Mouse (Mus musculus) heart, adult 9 months (tissue): ENCODE data around the gene Psme3.
"Not testable (repeated sequence)": the region's sequence is repeated elsewhere in the genome, so short reads cannot be mapped to it uniquely, and the experiment has no call there.

ENCODE experiments used
- DNase-seq, 2 experiments: peaks; one replicate each; pipeline ENCODE4 v3.0.0; 2022; ENCODE audit warnings: low spot score in 2 of 2

Psme3 gene

GRCm38 (mm10) chr11:101312150-101312549 is 3.9 kb upstream of the Psme3 start:
- no peak for DNase-seq

DNA sequence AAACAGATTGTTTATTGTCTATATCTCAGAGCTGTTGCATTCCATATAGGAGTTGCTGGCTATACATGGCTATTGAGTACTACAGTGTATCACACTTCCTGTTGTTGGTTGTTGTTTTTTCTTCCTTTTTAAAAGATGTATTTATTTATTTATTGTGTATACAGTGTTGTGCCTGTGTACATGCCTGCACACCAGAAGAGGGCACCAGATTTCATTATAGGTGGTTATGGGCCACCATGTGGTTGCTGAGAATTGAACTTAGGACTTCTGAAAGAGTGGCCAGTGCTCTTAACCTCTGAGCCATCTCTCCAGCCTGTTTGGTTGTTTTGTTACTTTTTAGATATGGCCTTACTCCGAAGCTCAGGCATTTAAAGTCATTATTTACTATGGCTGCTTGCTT is 1.4 kb upstream of the Psme3 start:
- DNase-seq, result no peak

GRCm38 (mm10) chr11:101315082-101315650 is 847 bp upstream of the Psme3 start:
- no peak for DNase-seq

DNA sequence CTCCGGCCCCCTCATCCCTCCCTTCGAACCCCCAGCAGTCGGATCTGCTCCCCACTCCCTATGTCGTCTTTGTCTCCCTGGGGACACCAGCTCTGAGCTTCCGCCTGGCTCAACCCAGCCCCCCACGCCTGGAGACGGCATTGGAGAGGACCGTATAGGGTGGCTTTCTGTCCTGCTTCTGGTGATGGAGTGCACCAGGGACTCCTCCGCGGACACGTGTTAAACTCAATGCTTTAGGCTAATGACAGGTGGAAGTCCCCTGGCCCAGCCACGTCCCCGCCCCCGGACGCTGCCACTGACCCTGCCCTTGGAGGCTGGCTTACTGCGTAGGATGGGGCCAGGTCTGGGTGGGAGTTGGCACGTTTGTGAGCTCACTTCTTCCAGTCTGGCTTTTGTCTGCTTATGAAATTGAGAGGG is 496 bp downstream of the Psme3 start:
- no peak for DNase-seq

- DNase-seq, result peak in 1 of 2 experiments; percentile 63
Observed at GRCm38 (mm10) chr11:101323609-101324008, 7.6 kb downstream of the Psme3 start.

DNA sequence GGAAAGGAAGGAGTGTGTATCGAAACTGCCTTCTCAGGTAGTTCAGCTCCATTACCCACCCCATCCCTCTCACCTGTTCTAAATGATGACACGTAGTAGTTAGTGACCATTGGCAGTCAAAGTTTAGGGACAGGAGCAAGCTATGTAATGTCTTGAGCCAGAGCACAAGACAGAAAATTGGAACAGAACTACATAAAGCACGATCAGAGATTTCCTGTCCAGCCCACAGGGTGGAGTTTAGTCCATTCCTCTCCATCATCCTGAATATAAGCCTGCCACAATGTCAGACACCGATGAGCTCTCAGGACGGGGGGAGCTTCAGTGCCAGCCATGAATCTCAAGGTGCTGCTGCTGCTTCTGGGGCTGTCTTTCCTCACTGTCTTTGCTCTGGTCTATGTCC is 8.8 kb downstream of the Psme3 start, which contains the start of gene Aoc2:
Aoc2 (plus strand) TSS at position 301 of the 400 bp plus-strand sequence.
- no peak for DNase-seq

- DNase-seq, result not testable (repeated sequence)
Observed at GRCm38 (mm10) chr11:101325201-101325600, 9.2 kb downstream of the Psme3 start.

- DNase-seq, result no peak
Observed at GRCm38 (mm10) chr11:101326147-101326546, 10.1 kb downstream of the Psme3 start.

GRCm38 (mm10) chr11:101327311-101327710 is 11.3 kb downstream of the Psme3 start:
- no peak for DNase-seq

GRCm38 (mm10) chr11:101328941-101329635 is 13.1 kb downstream of the Psme3 start:
- peak; percentile 37 to 50 for DNase-seq

DNA sequence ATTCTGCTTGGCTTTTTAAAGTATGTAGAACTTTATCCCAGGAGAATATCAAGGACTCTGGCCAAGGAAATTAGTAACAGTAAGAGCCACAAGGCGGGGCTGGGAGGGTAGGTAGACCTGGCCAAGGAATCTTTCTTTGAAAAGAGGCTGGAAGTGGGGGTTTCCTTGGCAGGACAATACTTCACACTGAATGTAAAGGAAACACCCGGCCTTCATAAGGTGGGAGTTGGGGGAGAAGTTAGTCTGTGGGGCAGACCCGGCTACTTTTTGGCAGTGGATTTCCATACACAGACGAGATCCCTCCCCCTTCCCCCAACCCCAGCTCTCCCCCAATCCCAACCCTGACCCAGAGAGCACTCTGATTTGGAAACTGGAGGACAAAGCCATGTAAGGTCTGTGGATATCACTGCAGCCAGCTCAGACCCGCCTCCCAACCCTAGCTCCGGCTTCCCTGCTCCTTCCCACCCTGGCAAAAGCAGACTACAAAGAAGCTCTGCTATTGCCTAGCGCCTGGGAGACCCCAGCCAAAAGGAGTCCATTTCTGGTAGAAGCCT is 14.4 kb downstream of the Psme3 start, which contains the start of gene Aoc3:
Aoc3 (plus strand) TSS at position 235 of the 554 bp plus-strand sequence.
- peak; percentile 58 to 70 for DNase-seq

DNA sequence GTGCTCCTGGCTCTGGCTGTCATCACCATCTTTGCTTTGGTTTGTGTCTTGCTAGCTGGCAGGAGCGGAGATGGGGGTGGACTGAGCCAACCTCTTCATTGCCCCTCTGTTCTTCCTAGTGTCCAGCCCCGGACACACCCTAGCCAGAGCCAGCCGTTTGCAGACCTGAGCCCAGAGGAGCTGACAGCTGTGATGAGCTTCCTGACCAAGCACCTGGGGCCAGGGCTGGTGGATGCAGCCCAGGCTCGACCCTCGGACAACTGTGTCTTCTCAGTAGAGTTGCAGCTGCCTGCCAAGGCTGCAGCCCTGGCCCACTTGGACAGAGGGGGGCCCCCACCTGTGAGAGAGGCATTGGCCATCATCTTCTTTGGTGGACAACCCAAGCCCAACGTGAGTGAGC is 14.9 kb downstream of the Psme3 start:
- DNase-seq, result not testable (repeated sequence)

GRCm38 (mm10) chr11:101332537-101332936 is 16.5 kb downstream of the Psme3 start:
- peak; percentile 44 to 62 for DNase-seq

- DNase-seq, result no peak
Observed at GRCm38 (mm10) chr11:101334023-101334422, 18.0 kb downstream of the Psme3 start.

- DNase-seq, result no peak
Observed at GRCm38 (mm10) chr11:101334516-101334915, 18.5 kb downstream of the Psme3 start.

- no peak for DNase-seq
Observed at GRCm38 (mm10) chr11:101335685-101336084, 19.7 kb downstream of the Psme3 start.

GRCm38 (mm10) chr11:101338123-101338760 is 22.2 kb downstream of the Psme3 start:
- no peak for DNase-seq

- no peak for DNase-seq
Observed at GRCm38 (mm10) chr11:101347083-101347775, 31.2 kb downstream of the Psme3 start.

DNA sequence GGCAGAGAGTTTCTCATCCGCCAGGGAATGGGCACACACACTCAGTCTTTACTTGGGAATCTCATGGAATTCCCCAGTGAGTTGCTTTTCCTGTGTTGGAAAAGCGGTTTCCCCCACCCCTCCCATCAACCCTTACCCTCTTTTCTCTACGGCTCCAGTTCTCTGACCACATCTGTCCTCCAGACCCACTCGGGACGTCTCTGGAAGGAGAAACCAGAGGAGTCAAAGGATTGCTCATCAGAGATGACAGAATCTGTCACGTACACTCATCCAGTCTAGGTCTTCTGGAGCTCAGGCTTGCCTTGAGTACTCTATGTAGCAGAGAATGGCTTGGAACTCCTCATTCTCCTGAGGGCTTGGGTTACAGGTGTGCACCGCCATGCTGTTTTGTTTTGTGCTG is 32.8 kb downstream of the Psme3 start:
- no peak for DNase-seq

DNA sequence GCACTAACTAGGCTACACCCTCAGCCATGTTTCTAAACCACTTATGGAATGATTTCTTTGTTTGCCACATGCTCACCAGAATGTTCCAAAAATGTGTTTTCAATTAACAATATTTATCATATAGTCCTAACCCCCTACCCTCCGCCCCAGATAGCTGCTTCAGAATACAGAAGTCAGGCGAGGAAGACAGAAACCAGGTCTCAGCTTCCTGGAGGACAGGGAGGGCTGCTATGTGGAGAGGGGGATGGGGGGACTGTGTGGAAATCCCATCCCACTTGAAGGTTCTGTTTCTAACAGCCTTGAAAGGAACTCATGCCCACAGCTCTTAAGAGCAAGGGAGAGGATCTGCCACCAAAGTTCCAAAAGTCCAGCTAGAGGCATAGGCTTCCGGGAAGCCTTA is 33.2 kb downstream of the Psme3 start:
- DNase-seq, result no peak

DNA sequence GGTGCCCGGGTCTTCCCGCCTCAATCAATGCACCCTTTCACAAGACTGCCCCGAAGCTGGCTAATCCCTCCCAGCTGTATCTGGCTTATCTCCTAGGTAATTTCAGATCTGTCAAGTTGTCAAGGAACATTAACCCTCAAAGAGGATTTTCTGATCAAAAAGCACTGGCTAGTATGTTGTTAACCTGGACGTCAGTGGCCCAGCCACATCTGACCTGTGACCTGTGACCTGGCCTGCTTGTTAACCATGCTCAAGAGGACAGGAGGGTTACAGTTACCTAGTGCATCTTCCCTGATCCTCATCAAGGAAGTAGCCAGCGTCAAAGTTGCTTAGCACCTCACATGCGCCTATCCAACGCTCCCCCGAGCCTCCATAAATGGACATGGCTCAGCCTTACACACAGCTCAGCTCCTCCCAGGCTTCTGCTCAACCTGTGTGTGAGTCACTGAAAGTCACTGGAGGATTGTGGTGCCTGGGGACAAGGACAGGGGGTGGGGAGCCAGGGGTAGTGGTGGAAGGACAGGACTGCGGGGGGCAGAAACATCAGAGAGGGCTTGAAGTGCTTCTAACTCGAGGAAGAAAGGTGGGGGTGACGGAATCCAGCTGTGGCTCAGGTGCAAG is 35.2 kb downstream of the Psme3 start:
- no peak for DNase-seq

DNA sequence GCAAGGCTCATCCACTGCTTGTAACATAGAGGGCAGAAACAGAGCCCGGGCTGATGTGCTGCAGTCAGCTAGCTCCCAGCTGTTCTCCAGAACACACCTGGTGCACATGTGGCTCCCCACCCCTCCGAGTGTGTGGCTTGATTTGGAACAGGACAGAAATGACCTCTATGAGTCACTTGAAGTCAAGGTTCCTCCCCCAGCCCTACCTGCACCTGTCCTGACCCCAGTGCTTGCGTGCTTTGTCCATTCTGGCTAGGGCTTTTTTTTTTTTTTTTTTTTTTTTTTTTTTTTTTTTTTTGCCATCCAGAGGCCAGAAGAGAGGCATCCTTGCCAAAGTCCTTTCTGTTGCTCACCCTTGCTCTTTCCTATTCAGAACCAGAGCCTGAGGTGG is 35.7 kb downstream of the Psme3 start:
- DNase-seq, result no peak
